Mouse (Mus musculus) heart, embryonic 13.5 days (tissue): ENCODE results near the gene Igsf21. TPM values are rescaled to one million over a fixed set of nuclear protein-coding genes. Genes with fewer than 3 reads are reported as not detected.

Experiments
- ATAC-seq: fragments of 200-750 bp; cut with Nextera tagmentation; 2 replicates; pipeline ENCODE4 v1.8.0; 2017; ENCODE audit warnings: moderate TSS enrichment; ENCODE audit not compliant: insufficient number of reproducible peaks, low FRiP score, low TSS enrichment; ENCODE audit errors: extremely low read depth
- H3K27ac ChIP-seq: fragments of 300-500 bp; sonication (generic); replicated peaks from 2 replicates; pipeline ENCODE4 v1.5.1; 2015; ENCODE audit warnings: moderate library complexity, mild to moderate bottlenecking, inconsistent platforms
- H3K27me3 ChIP-seq: fragments of 300-500 bp; sonication (generic); replicated peaks from 2 replicates; pipeline ENCODE4 v1.6.1; 2015; ENCODE audit warnings: mild to moderate bottlenecking, inconsistent platforms
- H3K36me3 ChIP-seq: fragments of 300-500 bp; sonication (generic); 2 replicates; pipeline ENCODE4 v1.6.1; 2015; ENCODE audit warnings: mild to moderate bottlenecking, inconsistent platforms
- H3K4me1 ChIP-seq: fragments of 300-500 bp; sonication (generic); 2 replicates; pipeline ENCODE4 v1.6.1; 2015; ENCODE audit warnings: inconsistent platforms
- H3K4me2 ChIP-seq: fragments of 300-500 bp; sonication (generic); 2 replicates; pipeline ENCODE4 v1.6.1; 2015; ENCODE audit warnings: inconsistent platforms, mild to moderate bottlenecking, moderate library complexity
- H3K4me3 ChIP-seq: fragments of 300-500 bp; sonication (generic); 2 replicates; pipeline ENCODE4 v1.5.1; 2015; ENCODE audit warnings: moderate library complexity, mild to moderate bottlenecking, inconsistent platforms
- H3K9ac ChIP-seq: fragments of 300-500 bp; sonication (generic); 2 replicates; pipeline ENCODE4 v1.6.1; 2015; ENCODE audit warnings: inconsistent platforms, mild to moderate bottlenecking, moderate library complexity
- H3K9me3 ChIP-seq: fragments of 300-500 bp; sonication (generic); 2 replicates; pipeline ENCODE4 v1.6.1; 2016; ENCODE audit warnings: inconsistent platforms
- WGBS: fragments of 180-500 bp; shearing (Covaris S2); methylation state at CpG from one replicate; pipeline ENCODE4 v1.1.7; 2015; ENCODE audit warnings: mixed read lengths; 5-methylcytosine and 5-hydroxymethylcytosine counted together
- polyA plus RNA-seq: library from polyadenylated mRNA; unstranded; fragments of >200 nt; fragmentation: Nextera tagmentation; extraction: Ambion mirVana; gene quantifications from 2 replicates; pipeline ENCODE4 v1.2.1, GENCODE M21; 2015

Igsf21 gene
- polyA plus RNA-seq, 1 experiment from 2014 or later, result 0.13 TPM

DNA sequence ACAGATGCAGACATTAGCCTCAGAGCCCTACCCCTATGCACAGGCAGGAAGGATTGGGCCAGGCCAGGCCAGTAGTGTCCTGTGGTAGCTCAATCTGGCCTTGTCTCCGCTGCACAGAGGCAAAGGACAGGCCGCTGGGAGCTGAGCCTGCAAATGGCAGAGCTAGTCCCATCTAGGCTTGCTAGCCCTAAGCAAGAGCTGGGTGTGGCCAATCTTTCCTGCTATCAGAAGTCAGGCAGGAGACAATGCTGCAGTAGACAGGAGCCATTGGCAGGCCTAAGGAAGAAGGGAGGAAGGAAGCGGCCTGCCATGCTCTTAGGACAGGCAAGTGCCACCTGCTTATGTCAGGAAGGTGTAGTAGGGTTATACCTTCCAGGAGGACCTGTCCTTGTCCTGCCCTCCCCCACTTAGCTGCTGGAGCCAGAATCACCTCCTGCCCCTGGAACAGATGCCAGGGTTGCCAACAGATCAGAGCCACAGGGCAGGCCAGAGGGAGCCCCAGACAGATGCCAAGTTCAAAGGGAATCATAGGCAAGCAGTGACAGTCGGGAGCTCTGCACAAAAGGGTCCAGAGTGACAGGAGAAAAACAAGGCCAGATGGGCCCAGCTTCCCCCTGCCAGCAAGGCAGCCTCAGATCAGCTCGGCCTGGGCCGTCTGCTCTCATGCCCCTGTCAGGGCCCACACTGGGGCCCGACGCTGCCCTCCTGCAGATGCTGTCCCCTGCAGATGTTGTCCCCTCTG, 59.0 kb downstream of the Igsf21 start:
- no peak overlapping the region for H3K9ac ChIP-seq
- no peak for ATAC-seq
- no peak overlapping the region for H3K4me2 ChIP-seq
- H3K27me3 ChIP-seq, result peaks cover 67% of the 10 kb centered on the region
- no peaks in the 10 kb centered on the region for H3K9me3 ChIP-seq
- WGBS, result 65% methylated on average over 8 of the region's 8 CpGs
- H3K27ac ChIP-seq, result no peak overlapping the region
- no peaks in the 10 kb centered on the region for H3K36me3 ChIP-seq
- H3K4me3 ChIP-seq, result no peak overlapping the region
- peaks cover 5% of the 10 kb centered on the region; the same call in 1 of the 2 replicates for H3K4me1 ChIP-seq

DNA sequence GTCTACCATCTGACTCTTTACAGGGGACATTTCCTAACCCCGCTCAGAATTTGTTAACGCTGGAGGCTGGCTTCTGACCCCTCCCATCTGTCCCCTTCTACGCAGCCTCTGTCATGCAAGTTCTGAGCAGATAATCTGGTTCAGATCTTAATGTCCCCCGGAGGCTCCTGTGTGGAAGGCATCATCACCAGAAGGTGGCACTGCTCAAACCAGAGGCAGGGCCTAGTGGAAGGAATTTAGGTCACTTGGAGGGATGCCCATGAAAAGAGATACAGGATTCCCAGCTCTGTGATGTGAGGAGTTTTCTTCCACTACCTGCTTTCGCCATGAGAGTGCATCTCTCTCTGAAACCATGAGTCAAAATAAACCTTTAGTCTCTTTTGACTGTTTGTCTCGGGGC, 67.0 kb downstream of the Igsf21 start:
- Histone ChIP-seq H3K27ac (no peak overlapping the region), H3K4me3 (no peak overlapping the region), H3K9ac (no peak overlapping the region), H3K9me3 (no peaks in the 10 kb centered on the region), H3K4me2 (no peak overlapping the region), H3K4me1 (peaks cover 6% of the 10 kb centered on the region), H3K27me3 (peaks cover 33% of the 10 kb centered on the region), H3K36me3 (no peaks in the 10 kb centered on the region)
- 59% methylated on average over 6 of the region's 6 CpGs for WGBS
- ATAC-seq, result no peak

DNA sequence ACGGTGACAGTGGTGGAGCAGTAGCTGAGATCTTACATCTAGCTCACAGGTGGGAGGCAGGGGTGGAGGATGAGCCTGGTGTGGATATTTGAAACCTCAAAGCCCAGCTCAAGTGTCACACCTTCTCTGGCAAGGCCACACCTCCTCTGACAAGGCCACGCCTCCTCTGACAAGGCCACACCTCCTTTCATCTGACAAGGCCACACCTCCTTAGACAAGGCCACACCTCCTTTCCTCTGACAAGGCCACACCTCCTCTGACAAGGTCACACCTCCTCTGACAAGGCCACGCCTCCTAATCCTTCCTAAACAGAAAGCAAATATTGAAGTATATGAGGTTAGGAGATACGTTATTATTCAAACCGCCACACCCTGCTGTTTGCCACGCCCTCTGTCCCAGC, 69.5 kb downstream of the Igsf21 start:
- no peak overlapping the region for H3K9ac ChIP-seq
- peaks cover 12% of the 10 kb centered on the region for H3K4me1 ChIP-seq
- H3K36me3 ChIP-seq, result no peaks in the 10 kb centered on the region
- H3K4me3 ChIP-seq, result no peak overlapping the region
- H3K9me3 ChIP-seq, result no peaks in the 10 kb centered on the region
- H3K27me3 ChIP-seq, result peaks cover 18% of the 10 kb centered on the region
- no peak overlapping the region for H3K27ac ChIP-seq
- no peak overlapping the region for H3K4me2 ChIP-seq
- WGBS, result 86% methylated on average over 6 of the region's 6 CpGs
- no peak for ATAC-seq

DNA sequence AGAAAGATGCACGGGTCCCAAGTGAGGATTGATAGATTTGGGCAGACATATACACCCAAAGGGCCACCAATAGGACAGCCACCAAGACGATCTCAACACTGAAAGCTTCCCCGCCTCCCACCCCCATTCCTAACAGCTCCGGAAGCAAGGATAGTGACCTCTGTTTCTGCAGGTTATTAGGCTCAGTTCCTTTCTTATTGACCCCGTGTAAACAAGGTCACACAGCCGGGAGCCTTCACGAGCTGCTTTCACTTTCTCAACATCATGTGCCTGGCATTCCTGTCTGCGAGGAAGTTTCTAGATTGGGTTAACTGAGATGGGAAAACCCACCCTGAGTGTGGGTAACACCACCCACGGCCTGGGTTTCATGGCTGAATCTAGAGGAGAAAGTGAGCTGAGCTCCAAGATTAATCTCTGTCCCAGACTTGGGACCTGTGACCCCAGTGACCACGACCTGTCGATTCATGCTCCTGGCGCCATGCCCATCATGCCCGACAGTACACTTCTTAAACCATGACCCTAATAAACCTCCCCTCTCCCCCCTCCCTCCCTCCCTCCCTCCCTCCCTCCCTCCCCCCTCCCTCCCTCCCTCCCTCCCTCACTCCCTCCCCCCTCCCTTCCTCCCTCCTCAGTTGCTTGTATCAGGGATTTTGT, 72.7 kb downstream of the Igsf21 start:
- Histone ChIP-seq H3K36me3 (no peaks in the 10 kb centered on the region), H3K27ac (no peak overlapping the region), H3K4me1 (peaks cover 6% of the 10 kb centered on the region; the same call in 1 of the 2 replicates), H3K4me2 (no peak overlapping the region), H3K9me3 (no peaks in the 10 kb centered on the region), H3K9ac (no peak overlapping the region), H3K27me3 (peaks cover 23% of the 10 kb centered on the region), H3K4me3 (no peak overlapping the region)
- WGBS, result 38% methylated on average over 13 of the region's 13 CpGs
- ATAC-seq, result no peak

DNA sequence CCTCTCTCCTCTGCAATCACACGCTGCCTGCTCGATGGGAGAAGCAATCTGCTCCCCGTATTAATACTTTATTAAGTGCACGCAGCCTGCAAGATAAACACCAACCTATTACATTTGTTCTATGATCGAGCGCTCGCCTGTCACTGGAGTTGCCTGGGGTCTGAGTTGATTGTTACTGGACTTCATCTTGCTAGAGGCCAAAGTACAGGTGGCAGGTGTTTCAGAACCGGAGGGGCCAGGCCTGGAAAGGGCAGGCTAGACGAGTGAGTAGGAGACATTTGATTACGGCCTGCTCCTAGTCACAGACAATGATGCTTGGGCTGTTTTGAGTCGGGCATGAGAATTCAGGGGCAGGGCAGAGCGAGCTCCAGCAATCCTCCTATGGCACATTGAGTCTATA, 73.5 kb downstream of the Igsf21 start:
- peaks cover 6% of the 10 kb centered on the region; the same call in 1 of the 2 replicates for H3K4me1 ChIP-seq
- peaks cover 24% of the 10 kb centered on the region for H3K27me3 ChIP-seq
- 75% methylated on average over 12 of the region's 12 CpGs for WGBS
- no peak overlapping the region for H3K4me2 ChIP-seq
- H3K9me3 ChIP-seq, result no peaks in the 10 kb centered on the region
- no peaks in the 10 kb centered on the region for H3K36me3 ChIP-seq
- no peak overlapping the region for H3K9ac ChIP-seq
- H3K4me3 ChIP-seq, result no peak overlapping the region
- ATAC-seq, result no peak
- H3K27ac ChIP-seq, result no peak overlapping the region

DNA sequence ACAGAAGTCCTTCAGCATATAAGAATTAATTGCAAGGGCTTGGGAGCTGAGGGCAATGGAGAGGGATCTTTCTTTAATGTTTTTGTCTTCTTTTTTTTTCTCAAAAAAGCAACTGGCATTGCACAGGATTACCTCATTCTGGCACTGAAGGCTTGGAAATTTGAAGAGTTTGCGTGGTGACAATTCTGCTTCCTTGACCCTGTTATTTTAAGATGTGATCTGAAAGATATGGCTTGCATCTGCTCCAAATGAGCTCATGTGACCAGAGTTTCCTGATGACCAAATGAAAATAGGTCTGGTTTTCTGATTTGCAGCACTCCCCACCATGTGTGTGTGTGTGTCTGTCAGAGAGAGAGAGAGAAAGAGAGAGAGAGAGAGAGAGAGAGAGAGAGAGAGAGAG, 74.7 kb downstream of the Igsf21 start:
- Histone ChIP-seq H3K27me3 (peaks cover 26% of the 10 kb centered on the region), H3K4me1 (peaks cover 6% of the 10 kb centered on the region; the same call in 1 of the 2 replicates), H3K4me3 (no peak overlapping the region), H3K9me3 (no peaks in the 10 kb centered on the region), H3K9ac (no peak overlapping the region), H3K27ac (no peak overlapping the region), H3K4me2 (no peak overlapping the region), H3K36me3 (no peaks in the 10 kb centered on the region)
- 44% methylated on average over 1 of the region's 1 CpGs for WGBS
- ATAC-seq, result no peak

DNA sequence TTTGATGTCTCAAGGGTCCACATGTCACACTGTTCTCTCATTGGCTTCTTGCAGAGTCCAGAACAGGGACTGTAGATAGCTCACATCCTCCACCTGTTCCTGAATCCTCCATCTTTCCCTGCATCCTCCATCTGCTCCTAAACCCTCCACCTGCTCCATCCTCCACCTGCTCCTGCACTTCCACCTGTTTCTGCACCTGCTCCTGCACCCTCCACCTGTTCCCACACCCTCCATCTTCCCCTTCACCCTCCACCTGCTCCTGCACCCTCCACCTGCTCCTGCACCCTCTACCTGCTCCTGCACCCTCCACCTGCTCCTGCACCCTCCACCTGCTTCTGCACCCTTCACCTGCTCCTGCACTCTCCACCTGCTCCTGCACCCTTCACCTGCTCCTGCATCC, 75.4 kb downstream of the Igsf21 start:
- Histone ChIP-seq H3K27ac (no peak overlapping the region), H3K4me1 (peaks cover 6% of the 10 kb centered on the region; the same call in 1 of the 2 replicates), H3K27me3 (peaks cover 26% of the 10 kb centered on the region), H3K36me3 (no peaks in the 10 kb centered on the region), H3K9ac (no peak overlapping the region), H3K9me3 (no peaks in the 10 kb centered on the region), H3K4me2 (no peak overlapping the region), H3K4me3 (no peak overlapping the region)
- no peak for ATAC-seq

DNA sequence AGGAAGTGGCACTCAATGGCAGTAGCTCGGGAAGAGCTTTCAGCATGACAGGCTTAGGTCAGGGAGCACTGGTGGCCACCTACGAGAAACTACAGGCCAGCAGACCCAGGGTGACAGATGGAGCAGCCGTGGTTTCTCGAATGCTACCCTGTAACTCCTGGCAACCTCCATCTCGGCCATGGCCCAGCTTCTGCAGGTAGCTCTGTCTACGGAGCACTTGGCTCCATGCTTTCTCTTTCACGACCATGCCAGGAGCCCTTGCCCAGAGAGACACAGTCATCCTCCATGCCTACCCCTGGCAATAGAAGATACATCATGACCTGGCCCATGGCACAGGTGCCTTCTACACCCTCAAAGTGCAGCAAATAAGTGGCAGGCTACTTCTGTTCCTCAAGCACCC, 80.7 kb downstream of the Igsf21 start:
- Histone ChIP-seq H3K36me3 (no peaks in the 10 kb centered on the region), H3K9me3 (no peaks in the 10 kb centered on the region), H3K4me2 (no peak overlapping the region), H3K27me3 (peaks cover 20% of the 10 kb centered on the region), H3K27ac (no peak overlapping the region), H3K4me3 (no peak overlapping the region), H3K9ac (no peak overlapping the region), H3K4me1 (no peaks in the 10 kb centered on the region)
- ATAC-seq, result no peak
- 67% methylated on average over 7 of the region's 7 CpGs for WGBS

DNA sequence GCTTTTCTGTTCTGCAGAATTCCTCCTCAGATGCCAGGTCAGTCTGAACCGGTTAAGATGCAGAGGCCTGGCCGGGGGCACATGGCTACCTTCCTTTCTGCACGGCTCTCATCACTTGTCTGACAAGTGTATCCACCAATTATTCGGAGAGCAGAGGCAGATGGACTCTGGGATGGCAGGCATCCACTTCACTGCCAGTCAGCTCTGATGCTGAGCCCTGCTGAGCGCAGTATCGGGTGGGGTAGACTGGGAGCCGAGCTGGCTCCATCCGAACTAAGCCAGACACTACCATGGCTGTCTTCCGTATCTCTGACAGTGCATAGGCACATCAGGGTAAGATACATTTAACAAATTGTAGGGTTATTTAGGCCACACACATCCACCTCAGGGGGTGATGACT, 81.9 kb downstream of the Igsf21 start:
- Histone ChIP-seq H3K9ac (no peak overlapping the region), H3K9me3 (no peaks in the 10 kb centered on the region), H3K27me3 (peaks cover 10% of the 10 kb centered on the region), H3K4me3 (no peak overlapping the region), H3K4me2 (no peak overlapping the region), H3K36me3 (no peaks in the 10 kb centered on the region), H3K27ac (no peak overlapping the region), H3K4me1 (no peaks in the 10 kb centered on the region)
- ATAC-seq, result no peak
- 80% methylated on average over 9 of the region's 9 CpGs for WGBS

DNA sequence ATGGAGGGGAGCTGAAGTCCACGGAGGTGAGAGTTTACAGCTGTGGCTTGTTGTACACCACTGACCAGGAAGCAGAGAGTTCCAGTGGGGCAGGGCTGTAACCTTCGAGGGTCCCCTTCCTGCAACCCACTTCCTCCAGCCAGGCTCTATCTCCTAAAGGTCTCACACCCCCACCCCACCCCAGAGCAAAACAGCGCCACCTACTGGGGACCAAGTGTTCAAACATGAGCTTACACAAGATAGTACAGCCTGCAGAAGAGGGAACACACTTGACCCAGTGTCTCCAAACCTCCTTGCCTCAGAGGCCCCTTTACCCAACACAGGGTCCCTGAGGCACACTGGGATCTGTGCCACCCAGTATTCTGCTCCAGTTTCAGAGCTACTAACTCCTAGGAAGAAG, 87.0 kb downstream of the Igsf21 start:
- H3K4me1 ChIP-seq, result no peaks in the 10 kb centered on the region
- no peak overlapping the region for H3K27ac ChIP-seq
- no peaks in the 10 kb centered on the region for H3K9me3 ChIP-seq
- H3K4me2 ChIP-seq, result no peak overlapping the region
- H3K36me3 ChIP-seq, result no peaks in the 10 kb centered on the region
- H3K27me3 ChIP-seq, result peaks cover 4% of the 10 kb centered on the region; the same call in 1 of the 2 replicates
- no peak for ATAC-seq
- WGBS, result 28% methylated on average over 3 of the region's 3 CpGs
- no peak overlapping the region for H3K9ac ChIP-seq
- H3K4me3 ChIP-seq, result no peak overlapping the region

DNA sequence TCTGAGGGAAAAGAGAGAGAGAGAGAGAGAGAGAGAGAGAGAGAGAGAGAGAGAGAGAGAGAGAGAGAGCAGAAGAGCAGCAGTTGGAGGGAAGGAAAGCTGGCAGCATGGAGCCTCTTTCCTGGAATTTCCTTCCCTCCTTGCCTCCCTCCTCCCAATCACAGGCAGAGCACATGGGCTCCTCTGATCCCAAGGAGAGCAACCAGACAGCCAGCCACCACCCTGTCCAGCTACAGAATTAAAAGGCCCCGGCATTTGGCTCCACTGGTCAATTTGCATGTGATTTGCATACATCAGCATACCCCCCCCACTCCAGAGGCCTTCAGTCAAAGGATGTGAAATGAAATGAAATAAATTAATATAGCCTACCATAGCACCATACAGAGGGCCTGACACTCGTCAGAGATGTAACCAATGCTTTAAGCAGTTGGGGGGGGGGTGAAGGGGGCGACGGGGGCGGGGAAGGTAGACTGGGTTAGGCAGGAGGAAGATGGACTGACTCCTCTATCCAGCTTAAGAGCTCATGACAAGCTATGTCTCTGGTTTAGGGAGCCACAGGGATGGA, 91.6 kb downstream of the Igsf21 start:
- H3K9ac ChIP-seq, result no peak overlapping the region
- no peak for ATAC-seq
- no peak overlapping the region for H3K4me2 ChIP-seq
- H3K9me3 ChIP-seq, result no peaks in the 10 kb centered on the region
- WGBS, result 76% methylated on average over 5 of the region's 5 CpGs
- no peaks in the 10 kb centered on the region for H3K36me3 ChIP-seq
- peaks cover 4% of the 10 kb centered on the region; the same call in 1 of the 2 replicates for H3K27me3 ChIP-seq
- H3K4me3 ChIP-seq, result no peak overlapping the region
- H3K4me1 ChIP-seq, result 0 out of 2 replicates have a peak, but pooled peaks cover 5% of the 10 kb centered on the region
- no peak overlapping the region for H3K27ac ChIP-seq
